Mouse (Mus musculus) adrenal gland, adult (tissue): ENCODE measurements around the gene Galnt17.
A peak's percentile ranks its signal among the peaks of the same experiment; 100 is the strongest.

Source experiments
- DNase-seq, 2 experiments: peaks; one replicate each; pipeline ENCODE4 v3.0.0; 2022 to 2023; ENCODE audit warnings: low spot score in 1 of 2; ENCODE audit not compliant: inconsistent age in 2 of 2

The Galnt17 gene

GRCm38 (mm10) chr5:131308397-131308796 lies at the start of gene Galnt17:
TSS of gene Galnt17 (minus strand) at chr5:131308497.
- no peak for DNase-seq

GRCm38 (mm10) chr5:131334536-131334935 lies 26.2 kb upstream of the Galnt17 start:
- DNase-seq: peak in 1 of 2 experiments; percentile 25

GRCm38 (mm10) chr5:131321286-131321685 lies 13.0 kb upstream of the Galnt17 start:
- DNase-seq: peak in 1 of 2 experiments; percentile 11

GRCm38 (mm10) chr5:131319605-131320004 lies 11.3 kb upstream of the Galnt17 start:
- DNase-seq: no peak

GRCm38 (mm10) chr5:131319141-131319540 lies 10.8 kb upstream of the Galnt17 start:
- DNase-seq: no peak

- no peak for DNase-seq
These were observed 6.7 kb upstream of the Galnt17 start for GRCm38 (mm10) chr5:131315016-131315415.

- DNase-seq: peak; percentile 78 to 90
These were observed 593 bp downstream of the Galnt17 start for GRCm38 (mm10) chr5:131307656-131308151.

- DNase-seq: peak in 1 of 2 experiments; percentile 39
These were observed 1.2 kb downstream of the Galnt17 start for GRCm38 (mm10) chr5:131306908-131307655.

- peak in 1 of 2 experiments; percentile 54 for DNase-seq
These were observed 1.9 kb downstream of the Galnt17 start for GRCm38 (mm10) chr5:131306321-131306907.

- no peak for DNase-seq
These were observed 3.1 kb downstream of the Galnt17 start for GRCm38 (mm10) chr5:131305223-131305622.

GRCm38 (mm10) chr5:131301526-131301925 lies 6.8 kb downstream of the Galnt17 start:
- no peak for DNase-seq

GRCm38 (mm10) chr5:131293726-131294449 lies 14.4 kb downstream of the Galnt17 start:
- DNase-seq: no peak

GRCm38 (mm10) chr5:131287091-131287490 lies 21.2 kb downstream of the Galnt17 start:
- peak in 1 of 2 experiments; percentile 43 for DNase-seq

- DNase-seq: no peak
These were observed 21.6 kb downstream of the Galnt17 start for GRCm38 (mm10) chr5:131286680-131287079.

- DNase-seq: no peak
These were observed 27.9 kb downstream of the Galnt17 start for GRCm38 (mm10) chr5:131280349-131280748.

- DNase-seq: no peak
These were observed 29.0 kb downstream of the Galnt17 start for GRCm38 (mm10) chr5:131279286-131279685.

- peak; percentile 26 to 39 for DNase-seq
These were observed 31.1 kb downstream of the Galnt17 start for GRCm38 (mm10) chr5:131277227-131277626.

GRCm38 (mm10) chr5:131266291-131266690 lies 42.0 kb downstream of the Galnt17 start:
- DNase-seq: no peak

GRCm38 (mm10) chr5:131264145-131264544 lies 44.2 kb downstream of the Galnt17 start:
- no peak for DNase-seq

- peak in 1 of 2 experiments; percentile 39 for DNase-seq
These were observed 57.3 kb downstream of the Galnt17 start for GRCm38 (mm10) chr5:131250701-131251636.
